Mouse (Mus musculus) left cerebral cortex, adult 11 months (tissue): Measurements from ENCODE around the gene Rela.
"Not testable (repeated sequence)": the region's sequence is repeated elsewhere in the genome, so short reads cannot be mapped to it uniquely, and the experiment has no call there.

Experiments used
- DNase-seq: peaks from one replicate; pipeline ENCODE4 v3.0.0; 2022; ENCODE audit warnings: low spot score

The Rela gene

GRCm38 (mm10) chr19:5666386-5666785, 29.1 kb downstream of the Rela start:
- no peak for DNase-seq

GRCm38 (mm10) chr19:5668372-5668771, 31.1 kb downstream of the Rela start:
- DNase-seq = no peak

- no peak for DNase-seq
These were observed 43.1 kb downstream of the Rela start for GRCm38 (mm10) chr19:5680432-5680831.

- DNase-seq = no peak
These were observed 47.0 kb downstream of the Rela start for GRCm38 (mm10) chr19:5684236-5684635.

GRCm38 (mm10) chr19:5684985-5685384, 47.7 kb downstream of the Rela start:
- DNase-seq = no peak

GRCm38 (mm10) chr19:5685431-5685830, 48.1 kb downstream of the Rela start:
- no peak for DNase-seq

- DNase-seq = no peak
These were observed 48.6 kb downstream of the Rela start for GRCm38 (mm10) chr19:5685861-5686260.

GRCm38 (mm10) chr19:5686437-5686836, 49.2 kb downstream of the Rela start:
- no peak for DNase-seq

- DNase-seq = not testable (repeated sequence)
These were observed 49.7 kb downstream of the Rela start for GRCm38 (mm10) chr19:5686954-5687353.

- DNase-seq = no peak
These were observed 50.5 kb downstream of the Rela start for GRCm38 (mm10) chr19:5687738-5688137.

GRCm38 (mm10) chr19:5688200-5689087, 51.2 kb downstream of the Rela start, which contains the start of the genes Map3k11 and Pcnx3:
Map3k11 (plus strand) TSS chr19:5688742.
Pcnx3 (minus strand) TSS chr19:5688908.
- peak; percentile 97 for DNase-seq

GRCm38 (mm10) chr19:5689088-5689428, 51.8 kb downstream of the Rela start:
- DNase-seq = no peak

- DNase-seq = peak; percentile 72
These were observed 52.5 kb downstream of the Rela start for GRCm38 (mm10) chr19:5689565-5690342.

GRCm38 (mm10) chr19:5690343-5690735, 53.1 kb downstream of the Rela start:
- DNase-seq = no peak

- DNase-seq = no peak
These were observed 54.3 kb downstream of the Rela start for GRCm38 (mm10) chr19:5691601-5692000.

GRCm38 (mm10) chr19:5692086-5692912, 55.0 kb downstream of the Rela start:
- no peak for DNase-seq

- no peak for DNase-seq
These were observed 55.7 kb downstream of the Rela start for GRCm38 (mm10) chr19:5692913-5693396.

GRCm38 (mm10) chr19:5693801-5694200, 56.5 kb downstream of the Rela start:
- no peak for DNase-seq

GRCm38 (mm10) chr19:5695849-5696462, 58.7 kb downstream of the Rela start:
- no peak for DNase-seq
